Mouse (Mus musculus): ENCODE results near the gene Cox7a2.

- TF ChIP-seq POLR2A (IDR thresholded peaks at IDR 0.05; ENCODE audit: low read depth, low read length), result no peak
- TF ChIP-seq CTCF (IDR thresholded peaks at IDR 0.05; ENCODE audit: borderline replicate concordance, insufficient read depth, low read length), result no peak
These were observed 7.8 kb downstream of the Cox7a2 start for GRCm38 (mm10) chr9:79751846-79752245.

Data from embryonic fibroblast, embryonic 13.5 days (primary cell).